8 mouse cellular contexts compared by ENCODE assay signal in the genomic region with DNA sequence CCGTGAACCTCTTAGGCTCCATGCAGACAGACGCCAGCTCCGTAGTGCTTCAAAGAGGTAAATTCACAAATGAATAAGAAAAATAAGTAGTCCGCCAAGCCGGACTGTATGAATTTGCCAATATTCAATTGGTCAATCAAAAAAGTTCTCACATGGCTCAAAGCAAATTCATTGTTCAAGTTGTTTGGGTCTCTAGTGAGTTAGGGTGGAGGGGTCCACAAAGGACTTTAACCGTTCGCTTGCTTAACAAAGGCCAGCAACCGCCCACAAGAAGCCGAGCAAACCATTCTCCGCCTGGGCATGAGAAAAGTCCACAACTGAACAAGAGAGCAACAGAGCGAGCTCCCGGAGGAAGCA. TPM values are rescaled to one million over a fixed set of nuclear protein-coding genes. Genes with fewer than 3 reads are reported as not detected.
DNase-seq lines count a peak whose midpoint lies in the region; ATAC-seq and TF ChIP-seq lines count a peak whose summit lies in the region.

No protein-coding gene starts in this region.

- H3K4me3 ChIP-seq in heart, embryonic 16.5 days (ENCODE audit: low read length) = peak overlapping the region; percentile 70
- H3K4me3 ChIP-seq in cortical plate, adult 2 months (ENCODE audit: insufficient read depth, low read length) = peak overlapping the region; percentile 48
- peak overlapping the region; percentile 72 for H3K4me3 ChIP-seq in hindbrain, embryonic 13.5 days
- H3K4me3 ChIP-seq in midbrain, embryonic 13.5 days (replicated peaks) = peak overlapping the region; percentile 78

- H3K27ac ChIP-seq in heart, embryonic 16.5 days (ENCODE audit: low read length) = peak overlapping the region; percentile 19; the same call in 1 of the 2 replicates
- no peak overlapping the region for H3K27ac ChIP-seq in cortical plate, adult 2 months (ENCODE audit: insufficient read depth, low read length)
- peak overlapping the region; percentile 86 for H3K27ac ChIP-seq in hindbrain, embryonic 13.5 days
- H3K27ac ChIP-seq in midbrain, embryonic 13.5 days = peak overlapping the region; percentile 91

- no peak for TF ChIP-seq CTCF in cortical plate, adult 2 months (IDR thresholded peaks at IDR 0.05; ENCODE audit: extremely low read depth, insufficient read depth, low read length)

- no peak for TF ChIP-seq POLR2A in cortical plate, adult 2 months (IDR thresholded peaks at IDR 0.05; ENCODE audit: extremely low read depth, insufficient read depth, low read length)

- peaks cover 23% of the 10 kb centered on the region for H3K27me3 ChIP-seq in heart, embryonic 16.5 days (ENCODE audit: control insufficient read depth, insufficient read depth, low read length)
- H3K27me3 ChIP-seq in hindbrain, embryonic 13.5 days = no peaks in the 10 kb centered on the region
- no peaks in the 10 kb centered on the region for H3K27me3 ChIP-seq in midbrain, embryonic 13.5 days

- no peak for ATAC-seq in heart, embryonic 16.5 days (replicated peaks; ENCODE audit: extremely low read depth, insufficient read depth, low FRiP score)
- ATAC-seq in hindbrain, embryonic 13.5 days (ENCODE audit: low FRiP score) = no peak; the same call in 1 of the 2 replicates
- peak; percentile 44; the same call in 1 of the 2 replicates for ATAC-seq in midbrain, embryonic 13.5 days

- no peak for DNase-seq in heart, adult 9 months (ENCODE audit: low spot score in 2 of 2)
- no peak for DNase-seq in right cerebral cortex, adult 18-20 months
- no peak for DNase-seq in frontal cortex, postnatal 36 days (ENCODE audit: low spot score in 2 of 2)
- DNase-seq in retina, embryonic 14.5 days (ENCODE audit: low spot score) = no peak

- peak overlapping the region; percentile 99 for H3K4me2 ChIP-seq in heart, embryonic 16.5 days (ENCODE audit: low read depth, low read length)
- peak overlapping the region; percentile 90 for H3K4me2 ChIP-seq in hindbrain, embryonic 13.5 days
- peak overlapping the region; percentile 94 for H3K4me2 ChIP-seq in midbrain, embryonic 13.5 days (replicated peaks)

- H3K9ac ChIP-seq in heart, embryonic 16.5 days (ENCODE audit: low read length) = peak overlapping the region; percentile 82
- H3K9ac ChIP-seq in hindbrain, embryonic 13.5 days = peak overlapping the region; percentile 86
- peak overlapping the region; percentile 88 for H3K9ac ChIP-seq in midbrain, embryonic 13.5 days (replicated peaks)

- 8% methylated on average over 12 of the region's 12 CpGs for WGBS in heart, embryonic 16.5 days
- WGBS in hindbrain, embryonic 13.5 days = 2% methylated on average over 12 of the region's 12 CpGs
- WGBS in midbrain, embryonic 13.5 days = under 1% methylated on average over 12 of the region's 12 CpGs

- no peaks in the 10 kb centered on the region for H3K9me3 ChIP-seq in heart, embryonic 16.5 days (replicated peaks; ENCODE audit: control insufficient read depth, low read length)
- H3K9me3 ChIP-seq in hindbrain, embryonic 13.5 days = peaks cover 3% of the 10 kb centered on the region; the same call in 1 of the 2 replicates
- no peaks in the 10 kb centered on the region for H3K9me3 ChIP-seq in midbrain, embryonic 13.5 days

- no peaks in the 10 kb centered on the region for H3K36me3 ChIP-seq in heart, embryonic 16.5 days (ENCODE audit: control insufficient read depth, insufficient read depth)
- H3K36me3 ChIP-seq in hindbrain, embryonic 13.5 days = no peaks in the 10 kb centered on the region
- peaks cover 4% of the 10 kb centered on the region; the same call in 1 of the 2 replicates for H3K36me3 ChIP-seq in midbrain, embryonic 13.5 days

- H3K4me1 ChIP-seq in heart, embryonic 16.5 days (ENCODE audit: control insufficient read depth, insufficient read depth, low read length) = no peaks in the 10 kb centered on the region
- no peaks in the 10 kb centered on the region for H3K4me1 ChIP-seq in cortical plate, adult 2 months (ENCODE audit: control insufficient read depth, insufficient read depth, low read length)
- peaks cover 26% of the 10 kb centered on the region for H3K4me1 ChIP-seq in hindbrain, embryonic 13.5 days (replicated peaks)
- H3K4me1 ChIP-seq in midbrain, embryonic 13.5 days (replicated peaks) = peaks cover 41% of the 10 kb centered on the region

RNA-seq across cellular contexts. Expression of a gene that starts 1.7 kb away (rescaled TPM):
- polyA plus RNA-seq in heart, embryonic 16.5 days (2015; fragmentation: Nextera tagmentation; extraction: Ambion mirVana) = 8.0 and 8.1 TPM in 2 replicates
- polyA plus RNA-seq in cortical plate, adult 2 months (2012; rRNA removed) = 18.4 and 20.7 TPM in 2 replicates
- polyA plus RNA-seq in hindbrain, embryonic 13.5 days (2015; fragmentation: Nextera tagmentation; extraction: Ambion mirVana) = 41.9 and 47.1 TPM in 2 replicates
- polyA plus RNA-seq in midbrain, embryonic 13.5 days (2015; fragmentation: Nextera tagmentation; extraction: Ambion mirVana) = 60.0 and 69.6 TPM in 2 replicates
